Mouse (Mus musculus) intestine, postnatal 0 days (tissue): ENCODE results near the gene Defb33. TPM values are rescaled to one million over a fixed set of nuclear protein-coding genes. Genes with fewer than 3 reads are reported as not detected.

Experiments used
- ATAC-seq: fragments of 200-750 bp; cut with Nextera tagmentation; 2 replicates; pipeline ENCODE4 v1.8.0; 2017; ENCODE audit warnings: mild to moderate bottlenecking, moderate TSS enrichment, moderate library complexity
- H3K27ac ChIP-seq: fragments of 300-500 bp; sonication (generic); 2 replicates; pipeline ENCODE4 v1.5.1; 2014; ENCODE audit warnings: mild to moderate bottlenecking, low read depth, low read length, moderate library complexity
- H3K27me3 ChIP-seq: fragments of 300-500 bp; sonication (generic); replicated peaks from 2 replicates; pipeline ENCODE4 v1.6.1; 2014; ENCODE audit warnings: low read length, mixed read lengths; ENCODE audit not compliant: control insufficient read depth, insufficient read depth
- H3K36me3 ChIP-seq: fragments of 300-500 bp; sonication (generic); 2 replicates; pipeline ENCODE4 v1.6.1; 2014; ENCODE audit warnings: mild to moderate bottlenecking, moderate library complexity; ENCODE audit not compliant: control insufficient read depth, insufficient read depth
- H3K4me1 ChIP-seq: fragments of 300-500 bp; sonication (generic); replicated peaks from 2 replicates; pipeline ENCODE4 v1.6.1; 2014; ENCODE audit warnings: antibody characterized with exemption, low read length, mixed read lengths; ENCODE audit not compliant: control insufficient read depth, insufficient read depth
- H3K4me2 ChIP-seq: fragments of 300-500 bp; sonication (generic); replicated peaks from 2 replicates; pipeline ENCODE4 v1.6.1; 2014; ENCODE audit warnings: low read depth, mild to moderate bottlenecking, moderate library complexity
- H3K4me3 ChIP-seq: fragments of 300-500 bp; sonication (generic); 2 replicates; pipeline ENCODE4 v1.5.1; 2014; ENCODE audit warnings: low read depth, low read length
- H3K9ac ChIP-seq: fragments of 300-500 bp; sonication (generic); 2 replicates; pipeline ENCODE4 v1.6.1; 2014; ENCODE audit warnings: mild to moderate bottlenecking, low read depth, low read length
- H3K9me3 ChIP-seq: fragments of 300-500 bp; sonication (generic); 2 replicates; pipeline ENCODE4 v1.6.1; 2016; ENCODE audit warnings: mixed run types; ENCODE audit not compliant: control insufficient read depth
- CTCF ChIP-seq: sonication (generic); IDR thresholded peaks from 2 replicates; pipeline ENCODE4 v1.5.1; 2016; ENCODE audit warnings: low read depth, mild to moderate bottlenecking, control low read depth, antibody characterized with exemption, moderate library complexity
- WGBS: fragments of 180-500 bp; shearing (Covaris S2); extraction: QIAGEN DNeasy Blood & Tissue Kit; methylation state at CpG from one replicate; pipeline ENCODE4 v1.1.7; 2014; 5-methylcytosine and 5-hydroxymethylcytosine counted together
- polyA plus RNA-seq: library from polyadenylated mRNA; unstranded; fragments of >200 nt; fragmentation: Nextera tagmentation; extraction: Ambion mirVana; gene quantifications from 2 replicates; pipeline ENCODE4 v1.2.1, GENCODE M21; 2015

Gene Defb33
- polyA plus RNA-seq, 1 experiment from 2014 or later = not detected

- H3K27ac ChIP-seq = no peak within 1 kb of the TSS
- 72% methylated on average over 3 of the region's 3 CpGs for WGBS
- H3K9ac ChIP-seq = no peak within 1 kb of the TSS
- no peaks in the 10 kb centered on the region; the same call in 1 of the 2 replicates for H3K9me3 ChIP-seq
- no peak within 1 kb of the TSS for H3K4me3 ChIP-seq
- no peak for TF ChIP-seq CTCF
- H3K4me2 ChIP-seq = no peak within 1 kb of the TSS
- H3K4me1 ChIP-seq = no peaks in the 10 kb centered on the region
- ATAC-seq = no peak
- no peaks in the 10 kb centered on the region for H3K27me3 ChIP-seq
- H3K36me3 ChIP-seq = no peaks in the 10 kb centered on the region
Observed at GRCm38 (mm10) chr8:20944610-20945009, 52.1 kb downstream of the Defb33 start, which contains the start of gene AY761185. Gene AY761185 (minus strand): TSS chr8:20944710.

Other genes with a start within 250 kb of the Defb33 start
- gene Gm15056, start 10.0 kb downstream of the Defb33 start, polyA plus RNA-seq = not detected in 2 replicates
- gene Gm6040, start 29.4 kb downstream of the Defb33 start, polyA plus RNA-seq = not detected in 2 replicates
- gene AY761185, start 52.0 kb downstream of the Defb33 start, polyA plus RNA-seq = not detected in 2 replicates
- not detected in 2 replicates for gene Defa21, start 132.9 kb downstream of the Defb33 start, polyA plus RNA-seq
- gene Defa23, start 162.4 kb downstream of the Defb33 start, polyA plus RNA-seq = not detected in 2 replicates
- not detected in 2 replicates for gene Defa35, start 172.4 kb downstream of the Defb33 start, polyA plus RNA-seq
- gene Defa25, start 191.8 kb downstream of the Defb33 start, polyA plus RNA-seq = not detected in 2 replicates
- gene Gm14851, start 203.4 kb downstream of the Defb33 start, polyA plus RNA-seq = not detected in 2 replicates
- gene Defa30, start 242.0 kb downstream of the Defb33 start, polyA plus RNA-seq = 0.92 and 2.0 TPM in 2 replicates